Mouse (Mus musculus) 416B (cell line): Measurements from ENCODE around the gene Slc24a3.

ENCODE experiments used
- DNase-seq: peaks from one replicate; pipeline ENCODE4 v3.0.0; 2011; ENCODE audit warnings: low read depth

Slc24a3 gene

GRCm38 (mm10) chr2:145167664-145168360, at the start of gene Slc24a3:
TSS of gene Slc24a3 (plus strand) at chr2:145167754.
- DNase-seq: peak; percentile 85

- no peak for DNase-seq
Measured at GRCm38 (mm10) chr2:145117762-145118161, 49.8 kb upstream of the Slc24a3 start.

- DNase-seq: no peak
Measured at GRCm38 (mm10) chr2:145127747-145128146, 39.8 kb upstream of the Slc24a3 start.

GRCm38 (mm10) chr2:145136625-145137291, 30.8 kb upstream of the Slc24a3 start:
- peak; percentile 44 for DNase-seq

- DNase-seq: peak; percentile 96
Measured at GRCm38 (mm10) chr2:145150407-145150806, 17.1 kb upstream of the Slc24a3 start.

GRCm38 (mm10) chr2:145150821-145151220, 16.7 kb upstream of the Slc24a3 start:
- DNase-seq: peak; percentile 89

- no peak for DNase-seq
Measured at GRCm38 (mm10) chr2:145152281-145152680, 15.3 kb upstream of the Slc24a3 start.

- peak; percentile 92 for DNase-seq
Measured at GRCm38 (mm10) chr2:145158972-145159371, 8.6 kb upstream of the Slc24a3 start.

- DNase-seq: peak; percentile 82
Measured at GRCm38 (mm10) chr2:145161046-145161700, 6.4 kb upstream of the Slc24a3 start.

- no peak for DNase-seq
Measured at GRCm38 (mm10) chr2:145164086-145164485, 3.5 kb upstream of the Slc24a3 start.

GRCm38 (mm10) chr2:145164562-145164961, 3.0 kb upstream of the Slc24a3 start:
- no peak for DNase-seq

- DNase-seq: no peak
Measured at GRCm38 (mm10) chr2:145165076-145165475, 2.5 kb upstream of the Slc24a3 start.

- no peak for DNase-seq
Measured at GRCm38 (mm10) chr2:145165854-145166253, 1.7 kb upstream of the Slc24a3 start.

GRCm38 (mm10) chr2:145167051-145167663, 397 bp upstream of the Slc24a3 start:
- DNase-seq: peak; percentile 92

- peak; percentile 55 for DNase-seq
Measured at GRCm38 (mm10) chr2:145168405-145168971, 934 bp downstream of the Slc24a3 start.

- DNase-seq: no peak
Measured at GRCm38 (mm10) chr2:145172978-145173655, 5.6 kb downstream of the Slc24a3 start.

- DNase-seq: no peak
Measured at GRCm38 (mm10) chr2:145175036-145175435, 7.5 kb downstream of the Slc24a3 start.

GRCm38 (mm10) chr2:145182410-145182809, 14.9 kb downstream of the Slc24a3 start:
- DNase-seq: no peak

GRCm38 (mm10) chr2:145188828-145189227, 21.3 kb downstream of the Slc24a3 start:
- DNase-seq: peak; percentile 91

- DNase-seq: peak; percentile 92
Measured at GRCm38 (mm10) chr2:145196043-145196442, 28.5 kb downstream of the Slc24a3 start.

GRCm38 (mm10) chr2:145196501-145197042, 29.0 kb downstream of the Slc24a3 start:
- peak; percentile 92 for DNase-seq
